ENCODE assay signal across 9 mouse cellular contexts in genomic region chr15:67019194-67019661, GRCm38 (mm10).
A peak's percentile ranks its signal among the peaks of the same experiment; 100 is the strongest.
DNase-seq lines count a peak whose midpoint lies in the region; ATAC-seq and TF ChIP-seq lines count a peak whose summit lies in the region.
"Had no signal": no experiment of that assay in that cellular context is flagged by ENCODE, and none has a peak within 500 bp of the region (broad histone marks: within the 10 kb centered on the region; RNA-seq: fewer than 3 reads in every experiment).

No protein-coding gene starts in this region.

- H3K27me3 ChIP-seq in heart, embryonic 16.5 days (ENCODE audit: control insufficient read depth, insufficient read depth, low read length) = no peaks in the 10 kb centered on the region
- H3K27me3 ChIP-seq in neural tube, embryonic 15.5 days (replicated peaks) = no peaks in the 10 kb centered on the region
- H3K27me3 ChIP-seq: megakaryocyte, embryonic 14.5 days had no signal

- no peak for TF ChIP-seq CTCF in brain, embryonic 14.5 days (IDR thresholded peaks at IDR 0.05; ENCODE audit: borderline replicate concordance, extremely low read depth, insufficient read depth, insufficient read length)
- no peak for TF ChIP-seq CTCF in layer of hippocampus, adult 2 months (conservative IDR thresholded peaks at IDR 0.05)

- no peak for TF ChIP-seq POLR2A in brain, embryonic 14.5 days (IDR thresholded peaks at IDR 0.05; ENCODE audit: borderline replicate concordance, extremely low read depth, insufficient read depth, insufficient read length, poor library complexity, severe bottlenecking)

- DNase-seq in 3T3-L1 (ENCODE audit: low read depth, low spot score) = peak; percentile 47
- peak; percentile 58 for DNase-seq in brain, embryonic 14.5 days (ENCODE audit: low read depth)
- peak; percentile 61 to 79 for DNase-seq in kidney, postnatal 4 days
- DNase-seq in cerebellum, adult 9-11 months = no peak
- DNase-seq in cerebellum, postnatal 4 days (ENCODE audit: low spot score in 2 of 2) = no peak
- DNase-seq in layer of hippocampus, adult 2 months (ENCODE audit: low spot score in 2 of 2) = no peak

- peak overlapping the region; percentile 32; the same call in 1 of the 2 replicates for H3K9ac ChIP-seq in heart, embryonic 16.5 days (ENCODE audit: low read length)
- no peak overlapping the region for H3K9ac ChIP-seq in neural tube, embryonic 15.5 days (replicated peaks)

- no peak overlapping the region for H3K4me2 ChIP-seq in heart, embryonic 16.5 days (ENCODE audit: low read depth, low read length)
- no peak overlapping the region for H3K4me2 ChIP-seq in neural tube, embryonic 15.5 days

- peaks cover 8% of the 10 kb centered on the region for H3K9me3 ChIP-seq in heart, embryonic 16.5 days (replicated peaks; ENCODE audit: control insufficient read depth, low read length)
- H3K9me3 ChIP-seq in neural tube, embryonic 15.5 days (replicated peaks) = no peaks in the 10 kb centered on the region

- WGBS in heart, embryonic 16.5 days = 16% methylated on average over 6 of the region's 6 CpGs
- WGBS in neural tube, embryonic 15.5 days = 10% methylated on average over 6 of the region's 6 CpGs

- peak; percentile 83 for ATAC-seq in heart, embryonic 16.5 days (replicated peaks; ENCODE audit: extremely low read depth, insufficient read depth, low FRiP score)
- ATAC-seq in neural tube, embryonic 15.5 days (ENCODE audit: low FRiP score) = peak; percentile 85

- no peak overlapping the region for H3K4me3 ChIP-seq in heart, embryonic 16.5 days (ENCODE audit: low read length)
- no peak overlapping the region for H3K4me3 ChIP-seq in neural tube, embryonic 15.5 days (replicated peaks)
- H3K4me3 ChIP-seq in layer of hippocampus, adult 2 months = no peak overlapping the region
- H3K4me3 ChIP-seq: megakaryocyte, embryonic 14.5 days had no signal

- H3K4me1 ChIP-seq in heart, embryonic 16.5 days (ENCODE audit: control insufficient read depth, insufficient read depth, low read length) = peaks cover 14% of the 10 kb centered on the region
- peaks cover 5% of the 10 kb centered on the region; the same call in 1 of the 2 replicates for H3K4me1 ChIP-seq in neural tube, embryonic 15.5 days

- no peaks in the 10 kb centered on the region for H3K36me3 ChIP-seq in heart, embryonic 16.5 days (ENCODE audit: control insufficient read depth, insufficient read depth)
- no peaks in the 10 kb centered on the region for H3K36me3 ChIP-seq in neural tube, embryonic 15.5 days

- peak overlapping the region; percentile 80 for H3K27ac ChIP-seq in heart, embryonic 16.5 days (ENCODE audit: low read length)
- no peak overlapping the region for H3K27ac ChIP-seq in neural tube, embryonic 15.5 days (replicated peaks)
- H3K27ac ChIP-seq in layer of hippocampus, adult 2 months = no peak overlapping the region

Comparison
In these comparisons a context has a peak if more than half of its experiments do, and no peak if none do; other contexts are left out.
1. DNase-seq: peak in 3T3-L1 (single experiment), brain, embryonic 14.5 days (single experiment) and kidney, postnatal 4 days (2 of 2); none in cerebellum, adult 9-11 months (single experiment), cerebellum, postnatal 4 days (0 of 2) and layer of hippocampus, adult 2 months (0 of 2).